Mouse (Mus musculus) CH12.LX (cell line): Measurements from ENCODE around the gene Tle6.

Source experiments
- BHLHE40 ChIP-seq: IDR thresholded peaks from 2 replicates; pipeline ENCODE4 v1.6.1; 2011; ENCODE audit warnings: mild to moderate bottlenecking, low read depth, low read length, improper control_type of control experiment
- CTCF ChIP-seq, 2 experiments: IDR thresholded peaks in 1 of 2; conservative IDR thresholded peaks in 1 of 2; 2 replicates each; pipeline ENCODE4 v1.5.1; 2011 to 2012; ENCODE audit warnings: low read depth in 2 of 2, low read length in 2 of 2, improper control_type of control experiment in 1 of 2, inconsistent platforms in 1 of 2, mild to moderate bottlenecking in 1 of 2, moderate library complexity in 1 of 2
- EP300 ChIP-seq: IDR thresholded peaks from 2 replicates; pipeline ENCODE4 v1.6.1; 2011; ENCODE audit warnings: low read length, improper control_type of control experiment
- HCFC1 ChIP-seq: IDR thresholded peaks from 2 replicates; pipeline ENCODE4 v1.6.1; 2012; ENCODE audit warnings: low read depth, mild to moderate bottlenecking, inconsistent platforms, low read length, improper control_type of control experiment
- IRF4 ChIP-seq: IDR thresholded peaks from 2 replicates; pipeline ENCODE4 v1.6.1; 2014; ENCODE audit warnings: low read depth, mild to moderate bottlenecking, inconsistent platforms, low read length, improper control_type of control experiment
- MAX ChIP-seq: IDR thresholded peaks from 2 replicates; pipeline ENCODE4 v1.6.1; 2011; ENCODE audit warnings: low read length, improper control_type of control experiment
- MEF2A ChIP-seq: IDR thresholded peaks from 2 replicates; pipeline ENCODE4 v1.6.1; 2014; ENCODE audit warnings: low read depth, mild to moderate bottlenecking, inconsistent platforms, low read length, improper control_type of control experiment, borderline replicate concordance
- MYC ChIP-seq: IDR thresholded peaks from 2 replicates; pipeline ENCODE4 v1.6.1; 2011; ENCODE audit warnings: low read depth, mild to moderate bottlenecking, improper control_type of control experiment, low read length
- PAX5 ChIP-seq: IDR thresholded peaks from 2 replicates; pipeline ENCODE4 v1.6.1; 2012; ENCODE audit warnings: low read length, inconsistent platforms, mixed read lengths
- POLR2A ChIP-seq: IDR thresholded peaks from 2 replicates; pipeline ENCODE4 v1.6.1; 2011; ENCODE audit warnings: low read depth, mild to moderate bottlenecking, improper control_type of control experiment, low read length
- POLR2AphosphoS2 ChIP-seq: IDR thresholded peaks from 2 replicates; pipeline ENCODE4 v1.6.1; 2011; ENCODE audit warnings: low read depth, low read length, improper control_type of control experiment
- TBP ChIP-seq: conservative IDR thresholded peaks from 2 replicates; pipeline ENCODE4 v1.6.1; 2011; ENCODE audit warnings: low read depth, low read length, improper control_type of control experiment
- USF1 ChIP-seq: IDR thresholded peaks from 2 replicates; pipeline ENCODE4 v1.6.1; 2014; ENCODE audit warnings: low read depth, mild to moderate bottlenecking, inconsistent platforms, low read length, improper control_type of control experiment
- ZMIZ1 ChIP-seq: IDR thresholded peaks from 2 replicates; pipeline ENCODE4 v1.6.1; 2012; ENCODE audit warnings: low read depth, mild to moderate bottlenecking, inconsistent platforms, low read length, improper control_type of control experiment

DNA sequence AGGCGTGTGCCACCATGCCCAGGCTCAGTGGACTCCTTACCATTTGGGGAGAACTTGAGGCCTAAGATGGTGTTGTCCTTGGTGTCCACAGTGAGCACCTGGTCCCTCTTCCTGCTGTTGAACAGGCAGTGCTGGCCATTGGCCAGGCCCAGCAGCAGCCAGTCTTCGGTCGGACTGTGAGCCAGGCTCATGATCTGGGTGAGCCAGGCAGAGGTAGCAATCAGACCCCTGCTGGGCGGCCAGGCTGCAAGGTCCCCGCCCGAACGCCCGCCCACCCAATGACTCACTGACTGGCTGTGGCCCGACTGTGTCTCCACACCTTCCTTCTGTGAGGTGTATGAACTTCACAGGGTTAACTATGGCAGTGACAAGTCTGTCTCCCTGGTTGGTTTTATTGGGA is 9.0 kb downstream of the Tle6 start:
- TF ChIP-seq POLR2A (no peak), POLR2AphosphoS2 (no peak), MEF2A (no peak), MAX (no peak), EP300 (no peak), BHLHE40 (no peak), PAX5 (no peak), USF1 (no peak), HCFC1 (no peak), CTCF (conservative IDR thresholded peaks at IDR 0.05 in 1 of 2, IDR thresholded peaks at IDR 0.05 in 1 of 2; ENCODE audit: low read depth in 2 of 2, low read length in 2 of 2) (no peak), MYC (no peak), ZMIZ1 (no peak), IRF4 (no peak), TBP (no peak)
